Mouse (Mus musculus) ES-Bruce4 (cell line): ENCODE results near the gene Tenm4. TPM values are rescaled to one million over a fixed set of nuclear protein-coding genes. Genes with fewer than 3 reads are reported as not detected.

Experiments used
- H3K27ac ChIP-seq: 2 replicates; pipeline ENCODE4 v1.5.1; 2012; ENCODE audit warnings: low read length, inconsistent platforms; ENCODE audit not compliant: insufficient read depth
- H3K27me3 ChIP-seq: 2 replicates; pipeline ENCODE4 v1.6.1; 2012; ENCODE audit warnings: mild to moderate bottlenecking, low read length, inconsistent platforms; ENCODE audit not compliant: control insufficient read depth, poor library complexity, insufficient read depth, severe bottlenecking
- H3K36me3 ChIP-seq: 2 replicates; pipeline ENCODE4 v1.6.1; 2012; ENCODE audit warnings: inconsistent platforms, mild to moderate bottlenecking, low read length, moderate library complexity; ENCODE audit not compliant: control insufficient read depth, poor library complexity, insufficient read depth, severe bottlenecking
- H3K4me1 ChIP-seq: one replicate; pipeline ENCODE4 v1.8.1; 2011; ENCODE audit warnings: low read length; ENCODE audit not compliant: control insufficient read depth, insufficient read depth
- H3K4me3 ChIP-seq: 2 replicates; pipeline ENCODE4 v1.5.1; 2011; ENCODE audit warnings: low read depth, mild to moderate bottlenecking, low read length
- H3K9ac ChIP-seq: 2 replicates; pipeline ENCODE4 v1.6.1; 2012; ENCODE audit warnings: low read depth, mild to moderate bottlenecking, inconsistent platforms; ENCODE audit not compliant: poor library complexity, severe bottlenecking
- H3K9me3 ChIP-seq: replicated peaks from 2 replicates; pipeline ENCODE4 v1.6.1; 2012; ENCODE audit warnings: mild to moderate bottlenecking, low read length, inconsistent platforms; ENCODE audit not compliant: control insufficient read depth, poor library complexity, insufficient read depth, severe bottlenecking
- CTCF ChIP-seq: IDR thresholded peaks from one replicate; pipeline ENCODE4 v1.8.1; 2011; ENCODE audit warnings: low read depth, low read length
- EP300 ChIP-seq: IDR thresholded peaks from 2 replicates; pipeline ENCODE4 v1.6.1; 2011; ENCODE audit warnings: low read depth, low read length; ENCODE audit not compliant: insufficient read depth
- POLR2A ChIP-seq: IDR thresholded peaks from one replicate; pipeline ENCODE4 v1.8.1; 2011; ENCODE audit warnings: low read length; ENCODE audit not compliant: insufficient read depth
- polyA plus RNA-seq: library from polyadenylated mRNA; stranded (reverse); fragments of >200 nt; gene quantifications from 2 replicates; pipeline ENCODE4 v1.2.4, GENCODE M21; 2011; ENCODE audit warnings: low read depth; ENCODE audit not compliant: missing spikeins, insufficient read depth, insufficient read length

The Tenm4 gene
- polyA plus RNA-seq, 1 experiment, result 4.8 TPM

GRCm38 (mm10) chr7:96176781-96177180, 5.7 kb downstream of the Tenm4 start:
- Histone ChIP-seq H3K27ac (no peak overlapping the region), H3K9me3 (0 out of 2 replicates have a peak, but pooled peaks cover 4% of the 10 kb centered on the region), H3K4me1 (no peaks in the 10 kb centered on the region), H3K9ac (no peak overlapping the region), H3K4me3 (no peak overlapping the region), H3K36me3 (no peaks in the 10 kb centered on the region), H3K27me3 (no peaks in the 10 kb centered on the region; the same call in 1 of the 2 replicates)
- TF ChIP-seq POLR2A (no peak), EP300 (no peak), CTCF (no peak)

GRCm38 (mm10) chr7:96181751-96182150, 10.7 kb downstream of the Tenm4 start:
- H3K27me3 ChIP-seq, result no peaks in the 10 kb centered on the region; the same call in 1 of the 2 replicates
- H3K27ac ChIP-seq, result no peak overlapping the region
- H3K36me3 ChIP-seq, result no peaks in the 10 kb centered on the region
- TF ChIP-seq EP300 (no peak), CTCF (no peak)
- peaks cover 3% of the 10 kb centered on the region for H3K4me1 ChIP-seq
- H3K9me3 ChIP-seq, result no peaks in the 10 kb centered on the region
- H3K4me3 ChIP-seq, result no peak overlapping the region
- H3K9ac ChIP-seq, result no peak overlapping the region

GRCm38 (mm10) chr7:96183195-96183594, 12.1 kb downstream of the Tenm4 start:
- no peak overlapping the region for H3K27ac ChIP-seq
- no peak overlapping the region for H3K9ac ChIP-seq
- H3K9me3 ChIP-seq, result no peaks in the 10 kb centered on the region
- H3K36me3 ChIP-seq, result no peaks in the 10 kb centered on the region
- H3K4me3 ChIP-seq, result no peak overlapping the region
- no peaks in the 10 kb centered on the region for H3K27me3 ChIP-seq
- peaks cover 3% of the 10 kb centered on the region for H3K4me1 ChIP-seq
- TF ChIP-seq POLR2A (no peak), CTCF (no peak), EP300 (no peak)

GRCm38 (mm10) chr7:96185411-96185810, 14.4 kb downstream of the Tenm4 start:
- no peak for TF ChIP-seq EP300
- no peak for TF ChIP-seq CTCF
- TF ChIP-seq POLR2A, result no peak
- Histone ChIP-seq H3K27ac (no peak overlapping the region), H3K36me3 (no peaks in the 10 kb centered on the region), H3K4me3 (no peak overlapping the region), H3K4me1 (peaks cover 3% of the 10 kb centered on the region), H3K27me3 (no peaks in the 10 kb centered on the region), H3K9me3 (no peaks in the 10 kb centered on the region), H3K9ac (no peak overlapping the region)

- Histone ChIP-seq H3K9ac (0 out of 2 replicates have a peak overlapping the region, but pooled peaks have one; percentile 35), H3K9me3 (peaks cover 4% of the 10 kb centered on the region), H3K36me3 (no peaks in the 10 kb centered on the region), H3K4me3 (no peak overlapping the region), H3K4me1 (peaks cover 3% of the 10 kb centered on the region), H3K27me3 (no peaks in the 10 kb centered on the region), H3K27ac (peak overlapping the region; percentile 97)
- TF ChIP-seq POLR2A, result no peak
- no peak for TF ChIP-seq CTCF
- no peak for TF ChIP-seq EP300
These were observed 32.9 kb downstream of the Tenm4 start for GRCm38 (mm10) chr7:96203812-96204560.

GRCm38 (mm10) chr7:96204809-96205350, 33.8 kb downstream of the Tenm4 start:
- TF ChIP-seq EP300 (peak; percentile 86), CTCF (no peak), POLR2A (no peak)
- Histone ChIP-seq H3K27me3 (no peaks in the 10 kb centered on the region), H3K4me3 (0 out of 2 replicates have a peak overlapping the region, but pooled peaks have one; percentile 9), H3K36me3 (no peaks in the 10 kb centered on the region), H3K4me1 (peaks cover 3% of the 10 kb centered on the region), H3K27ac (peak overlapping the region; percentile 95), H3K9ac (no peak overlapping the region), H3K9me3 (peaks cover 8% of the 10 kb centered on the region)
